ENCODE assay signal across 18 mouse cellular contexts in the genomic region with DNA sequence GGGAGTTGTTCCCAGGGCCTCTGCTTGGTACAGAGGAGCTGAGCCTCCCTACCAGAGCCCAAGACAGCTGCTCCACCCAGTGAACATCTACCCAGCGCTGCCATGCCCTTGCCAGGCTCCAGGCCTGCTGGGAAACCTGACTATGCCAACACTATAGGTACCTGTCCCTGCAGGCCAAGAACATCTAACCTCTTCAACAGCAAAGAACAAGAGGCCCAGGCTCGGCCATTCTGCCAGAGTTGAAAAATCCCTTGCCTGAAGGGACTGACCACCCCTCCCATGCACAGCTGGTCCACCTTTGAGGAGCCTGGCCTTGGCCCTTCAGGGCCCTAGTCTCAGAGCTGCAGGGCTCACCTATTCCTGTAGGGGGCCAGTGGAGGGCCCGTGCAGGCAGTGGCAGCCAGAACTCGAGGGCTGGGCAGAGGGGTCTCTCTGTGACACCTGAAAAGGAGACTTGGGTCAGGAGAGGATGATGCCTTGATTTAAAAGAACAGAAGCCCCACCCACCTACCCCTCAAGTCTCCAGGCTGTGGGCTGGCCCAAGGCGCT. TPM values are rescaled to one million over a fixed set of nuclear protein-coding genes. Genes with fewer than 3 reads are reported as not detected.
DNase-seq lines count a peak whose midpoint lies in the region; ATAC-seq and TF ChIP-seq lines count a peak whose summit lies in the region.
"Had no signal": no experiment of that assay in that cellular context is flagged by ENCODE, and none has a peak within 500 bp of the region (broad histone marks: within the 10 kb centered on the region; RNA-seq: fewer than 3 reads in every experiment).

No protein-coding gene starts in this region.

- peaks cover 7% of the 10 kb centered on the region; the same call in 1 of the 2 replicates for H3K36me3 ChIP-seq in thymus, adult 2 months (ENCODE audit: control insufficient read depth, insufficient read depth, low read length)

- WGBS in thymus, adult 2 months = 78% methylated on average over 5 of the region's 5 CpGs

- H3K4me3 ChIP-seq in layer of hippocampus, adult 2 months = no peak overlapping the region
- no peak overlapping the region for H3K4me3 ChIP-seq in thymus, adult 2 months (ENCODE audit: control insufficient read depth, insufficient read depth, low read length)
- H3K4me3 ChIP-seq: embryonic facial prominence, embryonic 13.5 days; forebrain, embryonic 10.5 days had no signal

- no peaks in the 10 kb centered on the region for H3K27me3 ChIP-seq in thymus, adult 2 months (ENCODE audit: control insufficient read depth, insufficient read depth, low read length)
- H3K27me3 ChIP-seq: embryonic facial prominence, embryonic 13.5 days had no signal

- intact Hi-C loops in gastrocnemius, postnatal 36 days (cut with DNase I) = no loop called here

- H3K27ac ChIP-seq in layer of hippocampus, adult 2 months = peak overlapping the region; percentile 89
- H3K27ac ChIP-seq in thymus, adult 2 months (ENCODE audit: control insufficient read depth, insufficient read depth, low read length) = no peak overlapping the region
- H3K27ac ChIP-seq: embryonic facial prominence, embryonic 13.5 days; forebrain, embryonic 10.5 days had no signal

- no peak for TF ChIP-seq POLR2A in thymus, adult 2 months (IDR thresholded peaks at IDR 0.05; ENCODE audit: control insufficient read depth, extremely low read depth, insufficient read depth, low read length, poor library complexity)

- peak; percentile 55 for TF ChIP-seq CTCF in layer of hippocampus, adult 2 months (conservative IDR thresholded peaks at IDR 0.05)
- peak; percentile 29; the same call in 1 of the 2 replicates for TF ChIP-seq CTCF in thymus, adult 2 months (IDR thresholded peaks at IDR 0.05; ENCODE audit: borderline replicate concordance, control insufficient read depth, extremely low read depth, insufficient read depth, low read length, poor library complexity)

- no peaks in the 10 kb centered on the region for H3K4me1 ChIP-seq in thymus, adult 2 months (replicated peaks; ENCODE audit: control insufficient read depth, insufficient read depth, low read length)

- DNase-seq in gastrocnemius, postnatal 10 days = peak; percentile 13
- no peak for DNase-seq in gastrocnemius, postnatal 36 days
- no peak for DNase-seq in layer of hippocampus, adult 2 months (ENCODE audit: low spot score in 2 of 2)
- DNase-seq in layer of hippocampus, adult 8-10 months (ENCODE audit: low spot score in 2 of 2) = no peak
- no peak for DNase-seq in thymus, adult 2 months
- DNase-seq in thymus, postnatal 0 days (ENCODE audit: low spot score) = no peak
- DNase-seq: cerebellum, adult 11-12 months; cerebellum, postnatal 36 days; kidney, postnatal 14 days; lung, postnatal 36 days; thymus, postnatal 25 days had no signal

- ATAC-seq in erythroid progenitor cell, adult 5-6 weeks (replicated peaks; ENCODE audit: low FRiP score, poor library complexity, severe bottlenecking) = no peak
- ATAC-seq: intestine, embryonic 16.5 days; midbrain, embryonic 16.5 days had no signal

RNA-seq across cellular contexts. Expression of gene Mthfr, which starts 18.9 kb away (rescaled TPM):
- total RNA-seq in gastrocnemius, postnatal 10 days (2021) = 10 to 100 TPM; 20.0 to 23.4 TPM
- total RNA-seq in gastrocnemius, postnatal 36 days (2021) = 1 to 10 TPM; 5.6 to 9.6 TPM
- 10 to 100 TPM; 33.5 to 37.2 TPM for total RNA-seq in layer of hippocampus, adult 2 months (2021)
- total RNA-seq in layer of hippocampus, adult 8-10 months (2022) = 10 to 100 TPM; 32.7 to 41.0 (median 38.5) TPM
- polyA plus RNA-seq in thymus, adult 2 months (2012; rRNA removed) = 28.3 and 30.2 TPM in 2 replicates
- polyA plus RNA-seq in thymus, postnatal 0 days (2015; fragmentation: Nextera tagmentation; extraction: Ambion mirVana) = 8.3 and 9.0 TPM in 2 replicates
- 5.8 and 8.0 TPM in 2 replicates for total RNA-seq in erythroid progenitor cell, adult 5-6 weeks (2015; ENCODE audit: low replicate concordance)
- 2.0 and 7.1 TPM in 2 replicates for total RNA-seq in erythroid progenitor cell, adult 5-6 weeks (2017; ENCODE audit: low replicate concordance)

RNA-seq across cellular contexts. Expression of gene Clcn6, which starts 19.1 kb away (rescaled TPM):
- 1 to 10 TPM; 7.1 to 8.5 TPM for total RNA-seq in gastrocnemius, postnatal 10 days (2021)
- 1 to 10 TPM; 3.9 to 4.6 TPM for total RNA-seq in gastrocnemius, postnatal 36 days (2021)
- 10 to 100 TPM; 77.0 to 77.6 TPM for total RNA-seq in layer of hippocampus, adult 2 months (2021)
- total RNA-seq in layer of hippocampus, adult 8-10 months (2022) = 10 to 100 TPM; 81.7 to 89.6 (median 84.8) TPM
- polyA plus RNA-seq in thymus, adult 2 months (2012; rRNA removed) = 37.9 and 39.4 TPM in 2 replicates
- 4.1 and 4.2 TPM in 2 replicates for polyA plus RNA-seq in thymus, postnatal 0 days (2015; fragmentation: Nextera tagmentation; extraction: Ambion mirVana)
- total RNA-seq in erythroid progenitor cell, adult 5-6 weeks (2015; ENCODE audit: low replicate concordance) = 1.3 and 2.5 TPM in 2 replicates
- 1.7 and 2.7 TPM in 2 replicates for total RNA-seq in erythroid progenitor cell, adult 5-6 weeks (2017; ENCODE audit: low replicate concordance)

RNA-seq across cellular contexts. Expression of gene Agtrap, which starts 30.1 kb away (rescaled TPM):
- total RNA-seq in gastrocnemius, postnatal 10 days (2021) = 10 to 100 TPM; 14.9 to 15.5 TPM
- 10 to 100 TPM in 1 of 2 experiments, 1 to 10 TPM in 1; 9.8 to 11.4 TPM for total RNA-seq in gastrocnemius, postnatal 36 days (2021)
- total RNA-seq in layer of hippocampus, adult 2 months (2021) = 1 to 10 TPM; 7.2 to 9.8 TPM
- 10 to 100 TPM in 2 of 4 experiments, 1 to 10 TPM in 2; 7.0 to 12.8 (median 9.1) TPM for total RNA-seq in layer of hippocampus, adult 8-10 months (2022)
- polyA plus RNA-seq in thymus, adult 2 months (2012; rRNA removed) = 98.0 and 106 TPM in 2 replicates
- polyA plus RNA-seq in thymus, postnatal 0 days (2015; fragmentation: Nextera tagmentation; extraction: Ambion mirVana) = 43.3 and 45.2 TPM in 2 replicates
- total RNA-seq in erythroid progenitor cell, adult 5-6 weeks (2015; ENCODE audit: low replicate concordance) = 4.6 and 5.8 TPM in 2 replicates
- 3.6 and 4.1 TPM in 2 replicates for total RNA-seq in erythroid progenitor cell, adult 5-6 weeks (2017; ENCODE audit: low replicate concordance)

RNA-seq across cellular contexts. Expression of gene Nppa, which starts 57.2 kb away (rescaled TPM):
- not detected for total RNA-seq in gastrocnemius, postnatal 10 days (2021)
- total RNA-seq in gastrocnemius, postnatal 36 days (2021) = not detected
- not detected for total RNA-seq in layer of hippocampus, adult 2 months (2021)
- under 1 TPM in 2 of 4 experiments, not detected in 2; 0.39 to 0.66 TPM for total RNA-seq in layer of hippocampus, adult 8-10 months (2022)
- 1.6 and 195 TPM in 2 replicates for polyA plus RNA-seq in thymus, adult 2 months (2012; rRNA removed)
- polyA plus RNA-seq in thymus, postnatal 0 days (2015; fragmentation: Nextera tagmentation; extraction: Ambion mirVana) = 0.76 and 0.88 TPM in 2 replicates
- total RNA-seq in erythroid progenitor cell, adult 5-6 weeks (2015; ENCODE audit: low replicate concordance) = not detected in 2 replicates
- not detected in 2 replicates for total RNA-seq in erythroid progenitor cell, adult 5-6 weeks (2017; ENCODE audit: low replicate concordance)
- total RNA-seq: hematopoietic stem cell, adult 5-6 weeks; left cerebral cortex, postnatal 36 days had no signal

Comparison
In these comparisons a context has a peak if more than half of its experiments do, and no peak if none do; other contexts are left out.
1. RNA of gene Clcn6, which starts 19.1 kb away (total RNA-seq): 81.7 to 89.6 TPM in layer of hippocampus, adult 8-10 months and 77.0 to 77.6 TPM in layer of hippocampus, adult 2 months; 7.1 to 8.5 TPM in gastrocnemius, postnatal 10 days, 3.9 to 4.6 TPM in gastrocnemius, postnatal 36 days and 1.3 to 2.7 TPM in erythroid progenitor cell, adult 5-6 weeks; every median in the first group is over 4 times any median in the second.